Mouse (Mus musculus) MEL (cell line): ENCODE data around the gene Nsg2.

Experiments used
- POLR2AphosphoS2 ChIP-seq: IDR thresholded peaks from 2 replicates; pipeline ENCODE4 v1.6.1; 2011; ENCODE audit warnings: low read length, improper control_type of control experiment
- UBTF ChIP-seq: IDR thresholded peaks from 2 replicates; pipeline ENCODE4 v1.6.1; 2012; ENCODE audit warnings: low read depth, mild to moderate bottlenecking, inconsistent platforms, low read length, improper control_type of control experiment, moderate library complexity, borderline replicate concordance; ENCODE audit not compliant: insufficient read depth

- no peak for TF ChIP-seq UBTF
- TF ChIP-seq POLR2AphosphoS2 = no peak
Observed at GRCm38 (mm10) chr11:31975678-31976077, 24.6 kb upstream of the Nsg2 start.
